Mouse (Mus musculus): Measurements from ENCODE around the gene Slc38a9. TPM values are rescaled to one million over a fixed set of nuclear protein-coding genes. Genes with fewer than 3 reads are reported as not detected.
"Not testable (repeated sequence)": the region's sequence is repeated elsewhere in the genome, so short reads cannot be mapped to it uniquely, and the experiment has no call there.

Slc38a9 gene
- polyA plus RNA-seq, 1 experiment from 2014 or later: 12.8 TPM

DNA sequence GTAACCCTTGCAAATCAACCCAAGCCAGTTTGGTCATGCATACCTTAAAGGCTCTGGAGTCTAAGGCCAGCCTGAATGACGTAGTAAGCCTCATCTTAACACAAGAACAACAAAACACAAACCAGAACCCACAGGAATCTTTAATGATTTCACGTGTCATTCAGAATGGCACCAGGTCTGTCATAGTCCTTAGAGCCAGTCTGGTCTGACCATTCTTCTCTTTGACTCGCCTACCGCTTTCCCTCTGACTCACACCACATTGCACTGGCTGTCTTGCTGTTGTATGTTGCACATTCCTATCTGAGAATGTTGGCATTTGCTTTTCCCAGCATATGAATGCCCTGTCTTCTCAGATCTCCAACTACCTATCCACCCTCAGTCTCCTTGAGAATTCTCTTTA is 45.8 kb downstream of the Slc38a9 start:
- no peak overlapping the region for H3K9ac ChIP-seq (ENCODE audit: low read depth, low read length)
- no peaks in the 10 kb centered on the region for H3K27me3 ChIP-seq (replicated peaks; ENCODE audit: control insufficient read depth, insufficient read depth, low read length)
- no peaks in the 10 kb centered on the region for H3K9me3 ChIP-seq (ENCODE audit: control insufficient read depth, low read length)
- no peak overlapping the region for H3K4me3 ChIP-seq (ENCODE audit: low read length)
- H3K4me1 ChIP-seq (ENCODE audit: control insufficient read depth, insufficient read depth, low read length): no peaks in the 10 kb centered on the region
- no peak for ATAC-seq
- H3K27ac ChIP-seq (ENCODE audit: low read length): no peak overlapping the region
- H3K4me2 ChIP-seq (ENCODE audit: low read depth, low read length): no peak overlapping the region
- H3K36me3 ChIP-seq (ENCODE audit: control insufficient read depth, insufficient read depth, low read length): no peaks in the 10 kb centered on the region
- WGBS: 86% methylated on average over 4 of the region's 4 CpGs

GRCm38 (mm10) chr13:112720078-112720736 is 59.7 kb downstream of the Slc38a9 start:
- no peak overlapping the region for H3K27ac ChIP-seq (ENCODE audit: low read length)
- no peaks in the 10 kb centered on the region for H3K36me3 ChIP-seq (ENCODE audit: control insufficient read depth, insufficient read depth, low read length)
- no peak overlapping the region for H3K4me2 ChIP-seq (ENCODE audit: low read depth, low read length)
- WGBS: 87% methylated on average over 15 of the region's 15 CpGs
- H3K9ac ChIP-seq (ENCODE audit: low read depth, low read length): no peak overlapping the region
- H3K9me3 ChIP-seq (ENCODE audit: control insufficient read depth, low read length): no peaks in the 10 kb centered on the region
- no peak for ATAC-seq
- H3K4me3 ChIP-seq (ENCODE audit: low read length): no peak overlapping the region
- H3K27me3 ChIP-seq (replicated peaks; ENCODE audit: control insufficient read depth, insufficient read depth, low read length): no peaks in the 10 kb centered on the region
- H3K4me1 ChIP-seq (ENCODE audit: control insufficient read depth, insufficient read depth, low read length): peaks cover 4% of the 10 kb centered on the region

GRCm38 (mm10) chr13:112721946-112722729 is 61.6 kb downstream of the Slc38a9 start:
- no peaks in the 10 kb centered on the region for H3K27me3 ChIP-seq (replicated peaks; ENCODE audit: control insufficient read depth, insufficient read depth, low read length)
- peak; percentile 72; the same call in 1 of the 2 replicates for ATAC-seq
- no peak overlapping the region for H3K4me3 ChIP-seq (ENCODE audit: low read length)
- H3K36me3 ChIP-seq (ENCODE audit: control insufficient read depth, insufficient read depth, low read length): no peaks in the 10 kb centered on the region
- 41% methylated on average over 9 of the region's 9 CpGs for WGBS
- H3K27ac ChIP-seq (ENCODE audit: low read length): peak overlapping the region; percentile 82
- no peak overlapping the region for H3K4me2 ChIP-seq (ENCODE audit: low read depth, low read length)
- peaks cover 4% of the 10 kb centered on the region for H3K4me1 ChIP-seq (ENCODE audit: control insufficient read depth, insufficient read depth, low read length)
- H3K9ac ChIP-seq (ENCODE audit: low read depth, low read length): no peak overlapping the region
- no peaks in the 10 kb centered on the region for H3K9me3 ChIP-seq (ENCODE audit: control insufficient read depth, low read length)

DNA sequence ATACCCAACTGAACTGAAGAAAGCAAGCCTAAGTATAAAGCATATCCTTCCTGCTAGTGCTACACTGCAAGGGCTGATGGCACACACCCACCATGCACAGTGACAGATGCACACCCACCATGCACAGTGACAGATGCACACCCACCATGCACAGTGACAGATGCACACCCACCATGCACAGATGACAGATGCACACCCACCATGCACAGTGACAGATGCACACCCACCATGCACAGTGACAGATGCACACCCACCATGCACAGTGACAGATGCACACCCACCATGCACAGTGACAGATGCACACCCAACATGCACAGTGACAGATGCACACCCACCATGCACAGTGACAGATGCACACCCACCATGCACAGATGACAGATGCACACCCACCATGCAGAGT is 63.7 kb downstream of the Slc38a9 start:
- not testable (repeated sequence) for ATAC-seq; H3K27ac ChIP-seq (ENCODE audit: low read length)

GRCm38 (mm10) chr13:112726002-112726401 is 65.5 kb downstream of the Slc38a9 start:
- Histone ChIP-seq H3K9ac (ENCODE audit: low read depth, low read length) (no peak overlapping the region), H3K9me3 (ENCODE audit: control insufficient read depth, low read length) (no peaks in the 10 kb centered on the region), H3K27ac (ENCODE audit: low read length) (no peak overlapping the region), H3K27me3 (replicated peaks; ENCODE audit: control insufficient read depth, insufficient read depth, low read length) (no peaks in the 10 kb centered on the region), H3K36me3 (ENCODE audit: control insufficient read depth, insufficient read depth, low read length) (no peaks in the 10 kb centered on the region), H3K4me3 (ENCODE audit: low read length) (no peak overlapping the region), H3K4me2 (ENCODE audit: low read depth, low read length) (no peak overlapping the region), H3K4me1 (ENCODE audit: control insufficient read depth, insufficient read depth, low read length) (peaks cover 4% of the 10 kb centered on the region)
- WGBS: 64% methylated on average over 3 of the region's 3 CpGs
- ATAC-seq: no peak

More for the DNA sequence above, 63.7 kb downstream of the Slc38a9 start:
- not testable (repeated sequence) for H3K36me3 ChIP-seq (ENCODE audit: control insufficient read depth, insufficient read depth, low read length); H3K4me3 ChIP-seq (ENCODE audit: low read length); H3K27me3 ChIP-seq (replicated peaks; ENCODE audit: control insufficient read depth, insufficient read depth, low read length); H3K9me3 ChIP-seq (ENCODE audit: control insufficient read depth, low read length); H3K9ac ChIP-seq (ENCODE audit: low read depth, low read length); H3K4me1 ChIP-seq (ENCODE audit: control insufficient read depth, insufficient read depth, low read length); H3K4me2 ChIP-seq (ENCODE audit: low read depth, low read length)

DNA sequence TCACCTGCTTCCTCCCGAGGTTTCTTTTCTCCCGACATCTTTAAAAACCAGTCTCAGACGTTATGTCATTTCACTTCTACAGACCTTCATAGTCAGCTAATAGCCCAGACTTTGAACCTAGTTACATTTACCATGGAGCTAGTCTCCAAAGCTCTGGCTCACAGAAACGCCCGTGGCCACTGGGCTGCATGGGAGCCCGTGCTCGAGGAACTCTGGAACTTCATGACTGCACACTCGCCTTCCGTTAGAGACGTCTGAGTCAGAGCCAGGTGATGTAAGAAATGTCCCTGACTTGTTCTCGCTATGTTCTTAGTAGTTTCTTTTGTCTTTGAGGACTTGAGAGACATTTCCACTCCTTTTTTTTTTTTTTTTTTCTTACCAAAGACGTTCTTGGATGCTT is 72.8 kb downstream of the Slc38a9 start:
- ATAC-seq: no peak
- Histone ChIP-seq H3K4me2 (ENCODE audit: low read depth, low read length) (no peak overlapping the region), H3K36me3 (ENCODE audit: control insufficient read depth, insufficient read depth, low read length) (no peaks in the 10 kb centered on the region), H3K9me3 (ENCODE audit: control insufficient read depth, low read length) (no peaks in the 10 kb centered on the region), H3K27me3 (replicated peaks; ENCODE audit: control insufficient read depth, insufficient read depth, low read length) (no peaks in the 10 kb centered on the region), H3K9ac (ENCODE audit: low read depth, low read length) (no peak overlapping the region), H3K27ac (ENCODE audit: low read length) (no peak overlapping the region), H3K4me3 (ENCODE audit: low read length) (no peak overlapping the region), H3K4me1 (ENCODE audit: control insufficient read depth, insufficient read depth, low read length) (no peaks in the 10 kb centered on the region)
- WGBS: 88% methylated on average over 12 of the region's 12 CpGs

DNA sequence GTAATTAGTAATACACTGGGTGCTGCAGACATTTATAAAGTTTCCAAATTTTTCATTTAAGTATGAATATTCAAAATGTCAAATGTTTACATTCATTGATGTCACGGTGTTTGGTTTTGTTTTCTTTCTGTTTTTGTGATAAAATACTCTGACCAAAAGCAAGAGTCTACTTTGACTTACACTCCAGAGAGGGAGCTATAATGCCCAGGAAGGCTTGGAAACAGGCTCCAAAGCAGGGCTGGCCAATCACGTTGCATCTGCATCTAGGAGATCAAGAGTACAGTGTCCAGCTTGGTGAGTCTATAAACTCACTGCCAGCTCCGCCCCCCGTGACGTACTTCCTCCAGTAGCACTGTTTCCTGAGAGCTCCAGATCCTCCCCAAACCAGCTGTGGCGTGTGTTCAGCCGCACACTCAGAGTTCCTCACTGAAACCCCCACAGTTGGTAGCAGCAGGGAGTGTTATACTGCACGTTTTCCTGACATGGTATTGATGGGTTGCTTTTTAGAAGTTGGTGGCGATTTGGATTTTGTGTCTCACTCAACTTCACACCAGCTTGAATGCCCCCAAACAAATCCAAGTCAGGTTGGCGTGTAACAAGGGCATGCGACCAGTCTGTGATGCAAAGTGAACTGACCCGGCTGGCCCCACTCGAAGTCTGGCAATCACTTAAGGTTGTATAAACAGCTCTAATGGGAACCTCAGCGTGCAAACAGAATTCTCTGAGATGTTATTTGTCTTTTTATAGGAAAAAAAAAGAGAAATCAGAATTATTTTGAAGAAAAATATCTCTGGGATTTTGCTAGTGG is 74.6 kb downstream of the Slc38a9 start:
- H3K9me3 ChIP-seq (ENCODE audit: control insufficient read depth, low read length): no peaks in the 10 kb centered on the region
- H3K9ac ChIP-seq (ENCODE audit: low read depth, low read length): no peak overlapping the region
- WGBS: 55% methylated on average over 14 of the region's 14 CpGs
- peak overlapping the region; percentile 58 for H3K27ac ChIP-seq (ENCODE audit: low read length)
- H3K4me3 ChIP-seq (ENCODE audit: low read length): no peak overlapping the region
- H3K4me2 ChIP-seq (ENCODE audit: low read depth, low read length): 0 out of 2 replicates have a peak overlapping the region, but pooled peaks have one; percentile 17
- no peaks in the 10 kb centered on the region for H3K4me1 ChIP-seq (ENCODE audit: control insufficient read depth, insufficient read depth, low read length)
- H3K27me3 ChIP-seq (replicated peaks; ENCODE audit: control insufficient read depth, insufficient read depth, low read length): no peaks in the 10 kb centered on the region
- no peaks in the 10 kb centered on the region for H3K36me3 ChIP-seq (ENCODE audit: control insufficient read depth, insufficient read depth, low read length)
- peak; percentile 81 for ATAC-seq

DNA sequence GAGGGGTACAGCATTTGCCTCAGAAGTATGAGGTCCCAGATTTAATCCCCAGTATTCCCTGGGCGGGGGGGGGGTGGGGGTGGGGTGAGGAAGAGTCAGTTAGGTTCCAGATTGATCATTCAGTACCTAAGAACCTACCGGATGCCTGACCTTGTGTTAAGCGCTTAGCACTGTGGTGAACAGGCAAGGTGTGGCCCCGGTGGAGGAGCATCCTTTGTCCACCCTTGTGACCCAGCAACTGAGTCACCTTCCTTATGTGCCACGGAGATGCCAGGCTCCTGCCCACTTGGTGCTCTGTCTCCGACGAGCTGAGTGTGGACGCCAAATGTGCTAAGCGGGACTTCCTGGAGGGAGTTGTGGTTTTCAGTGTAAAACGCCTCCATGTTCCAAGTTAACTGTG is 75.9 kb downstream of the Slc38a9 start:
- no peak for ATAC-seq

GRCm38 (mm10) chr13:112737110-112737509 is 76.6 kb downstream of the Slc38a9 start:
- no peak for ATAC-seq
- peaks cover 2% of the 10 kb centered on the region; the same call in 1 of the 2 replicates for H3K4me1 ChIP-seq (ENCODE audit: control insufficient read depth, insufficient read depth, low read length)
- no peaks in the 10 kb centered on the region for H3K27me3 ChIP-seq (replicated peaks; ENCODE audit: control insufficient read depth, insufficient read depth, low read length)
- H3K4me2 ChIP-seq (ENCODE audit: low read depth, low read length): no peak overlapping the region
- H3K4me3 ChIP-seq (ENCODE audit: low read length): no peak overlapping the region
- H3K9me3 ChIP-seq (ENCODE audit: control insufficient read depth, low read length): no peaks in the 10 kb centered on the region
- WGBS: 81% methylated on average over 9 of the region's 9 CpGs
- H3K9ac ChIP-seq (ENCODE audit: low read depth, low read length): no peak overlapping the region
- H3K36me3 ChIP-seq (ENCODE audit: control insufficient read depth, insufficient read depth, low read length): no peaks in the 10 kb centered on the region
- no peak overlapping the region for H3K27ac ChIP-seq (ENCODE audit: low read length)

More for the DNA sequence above, 75.9 kb downstream of the Slc38a9 start:
- Histone ChIP-seq H3K9me3 (ENCODE audit: control insufficient read depth, low read length) (no peaks in the 10 kb centered on the region), H3K9ac (ENCODE audit: low read depth, low read length) (no peak overlapping the region), H3K4me3 (ENCODE audit: low read length) (no peak overlapping the region), H3K36me3 (ENCODE audit: control insufficient read depth, insufficient read depth, low read length) (no peaks in the 10 kb centered on the region), H3K27me3 (replicated peaks; ENCODE audit: control insufficient read depth, insufficient read depth, low read length) (no peaks in the 10 kb centered on the region), H3K4me2 (ENCODE audit: low read depth, low read length) (no peak overlapping the region), H3K4me1 (ENCODE audit: control insufficient read depth, insufficient read depth, low read length) (no peaks in the 10 kb centered on the region), H3K27ac (ENCODE audit: low read length) (no peak overlapping the region)
- whole genome bisulfite sequencing: 86% methylated on average over 10 of the region's 10 CpGs

Measured in intestine, embryonic 16.5 days (tissue).